Mouse (Mus musculus) MEL (cell line): ENCODE results near the gene Krtcap2. TPM values are rescaled to one million over a fixed set of nuclear protein-coding genes. Genes with fewer than 3 reads are reported as not detected.
A peak's percentile ranks its signal among the peaks of the same experiment; 100 is the strongest.

ENCODE experiments used
- DNase-seq: peaks from one replicate; pipeline ENCODE4 v3.0.0; 2011; ENCODE audit warnings: low read depth, low spot score
- H3K27ac ChIP-seq: 2 replicates; pipeline ENCODE4 v1.5.1; 2012; ENCODE audit warnings: low read depth, mild to moderate bottlenecking, control low read depth, low read length, moderate library complexity; ENCODE audit not compliant: control insufficient read depth
- H3K27me3 ChIP-seq, 2 experiments: fragments of 150-350 bp in 1 of 2; sonication (generic) in 1 of 2; 2 replicates each; pipeline ENCODE4 v1.6.1; 2012; ENCODE audit warnings: low read length in 2 of 2, mild to moderate bottlenecking in 2 of 2, improper control_type of control experiment in 1 of 2, moderate library complexity in 1 of 2; ENCODE audit not compliant: insufficient read depth in 2 of 2, control insufficient read depth in 1 of 2
- H3K36me3 ChIP-seq, 2 experiments: 2 replicates each; pipeline ENCODE4 v1.6.1; 2012 to 2014; ENCODE audit warnings: low read length in 2 of 2, improper control_type of control experiment in 1 of 2, inconsistent platforms in 1 of 2, mild to moderate bottlenecking in 1 of 2; ENCODE audit not compliant: insufficient read depth in 2 of 2, control insufficient read depth in 1 of 2
- H3K4me1 ChIP-seq, 2 experiments: fragments of 150-350 bp in 1 of 2; sonication (generic) in 1 of 2; 2 replicates each; pipeline ENCODE4 v1.6.1; 2012; ENCODE audit warnings: low read length in 2 of 2, improper control_type of control experiment in 1 of 2, mild to moderate bottlenecking in 1 of 2; ENCODE audit not compliant: insufficient read depth in 2 of 2, control insufficient read depth in 1 of 2
- H3K4me3 ChIP-seq, 2 experiments: fragments of 150-350 bp in 1 of 2; sonication (generic) in 1 of 2; 2 replicates each; pipeline ENCODE4 v1.5.1; 2012; ENCODE audit warnings: low read depth in 2 of 2, low read length in 2 of 2, mild to moderate bottlenecking in 2 of 2, moderate library complexity in 2 of 2, control low read depth in 1 of 2, improper control_type of control experiment in 1 of 2; ENCODE audit not compliant: control insufficient read depth in 1 of 2, insufficient read depth in 1 of 2
- H3K79me2 ChIP-seq: 2 replicates; pipeline ENCODE4 v1.6.1; 2012; ENCODE audit warnings: mild to moderate bottlenecking, low read length, moderate library complexity; ENCODE audit not compliant: control insufficient read depth, poor library complexity, insufficient read depth
- H3K9ac ChIP-seq: 2 replicates; pipeline ENCODE4 v1.6.1; 2012; ENCODE audit warnings: low read depth, mild to moderate bottlenecking, control low read depth, low read length, moderate library complexity; ENCODE audit not compliant: control insufficient read depth, poor library complexity, severe bottlenecking
- H3K9me3 ChIP-seq: fragments of 150-350 bp; sonication (generic); replicated peaks from 2 replicates; pipeline ENCODE4 v1.6.1; 2012; ENCODE audit warnings: mild to moderate bottlenecking, low read length, improper control_type of control experiment, moderate library complexity; ENCODE audit not compliant: insufficient read depth
- CHD2 ChIP-seq: IDR thresholded peaks from 2 replicates; pipeline ENCODE4 v1.6.1; 2011; ENCODE audit warnings: low read length, improper control_type of control experiment
- JUND ChIP-seq: IDR thresholded peaks from 2 replicates; pipeline ENCODE4 v1.6.1; 2011; ENCODE audit warnings: low read depth, mild to moderate bottlenecking, improper control_type of control experiment, low read length
- MAZ ChIP-seq: IDR thresholded peaks from 2 replicates; pipeline ENCODE4 v1.6.1; 2012; ENCODE audit warnings: low read depth, mild to moderate bottlenecking, inconsistent platforms, low read length, improper control_type of control experiment
- MEF2A ChIP-seq: IDR thresholded peaks from 2 replicates; pipeline ENCODE4 v1.6.1; 2014; ENCODE audit warnings: low read depth, mild to moderate bottlenecking, inconsistent platforms, low read length, improper control_type of control experiment; ENCODE audit not compliant: poor library complexity, insufficient replicate concordance, severe bottlenecking; ENCODE audit errors: extremely low read depth
- MYB ChIP-seq: IDR thresholded peaks from 2 replicates; pipeline ENCODE4 v1.6.1; 2011; ENCODE audit warnings: mild to moderate bottlenecking, low read depth, low read length, improper control_type of control experiment
- POLR2A ChIP-seq, 2 experiments: IDR thresholded peaks; 2 replicates each; pipeline ENCODE4 v1.6.1; 2011 to 2012; ENCODE audit warnings: low read length in 2 of 2, mild to moderate bottlenecking in 2 of 2, control low read depth in 1 of 2, improper control_type of control experiment in 1 of 2, low read depth in 1 of 2, moderate library complexity in 1 of 2; ENCODE audit not compliant: control insufficient read depth in 1 of 2, insufficient read depth in 1 of 2, poor library complexity in 1 of 2
- POLR2AphosphoS2 ChIP-seq: IDR thresholded peaks from 2 replicates; pipeline ENCODE4 v1.6.1; 2011; ENCODE audit warnings: low read length, improper control_type of control experiment
- POLR2AphosphoS5 ChIP-seq: IDR thresholded peaks from 2 replicates; pipeline ENCODE4 v1.6.1; 2012; ENCODE audit warnings: low read depth, borderline replicate concordance, mild to moderate bottlenecking, inconsistent platforms, low read length, moderate library complexity, mixed read lengths
- RCOR1 ChIP-seq: IDR thresholded peaks from 2 replicates; pipeline ENCODE4 v1.6.1; 2012; ENCODE audit warnings: low read depth, mild to moderate bottlenecking, inconsistent platforms, low read length, improper control_type of control experiment
- UBTF ChIP-seq: IDR thresholded peaks from 2 replicates; pipeline ENCODE4 v1.6.1; 2012; ENCODE audit warnings: low read depth, mild to moderate bottlenecking, inconsistent platforms, low read length, improper control_type of control experiment, moderate library complexity, borderline replicate concordance; ENCODE audit not compliant: insufficient read depth
- polyA plus RNA-seq, 2 experiments: library from polyadenylated mRNA; stranded (reverse) in 1 of 2; unstranded in 1 of 2; fragments of >175 nt in 1 of 2; fragments of >200 nt in 1 of 2; gene quantifications; 2 replicates each; pipeline versions ENCODE4 v1.2.1 to v1.2.4; 2012; ENCODE audit warnings: low replicate concordance in 2 of 2, low read depth in 1 of 2; ENCODE audit not compliant: insufficient read length in 2 of 2, insufficient read depth in 1 of 2, missing spikeins in 1 of 2
- total RNA-seq: library from RNA; depleted of rRNA; stranded (reverse); fragments of 300-350 nt; gene quantifications from 2 replicates; pipeline ENCODE4 v1.2.3, GENCODE M21; 2012

Gene Krtcap2
- total and polyA plus RNA-seq, 3 experiments, result 171 to 497 TPM; not detected in 1

DNA sequence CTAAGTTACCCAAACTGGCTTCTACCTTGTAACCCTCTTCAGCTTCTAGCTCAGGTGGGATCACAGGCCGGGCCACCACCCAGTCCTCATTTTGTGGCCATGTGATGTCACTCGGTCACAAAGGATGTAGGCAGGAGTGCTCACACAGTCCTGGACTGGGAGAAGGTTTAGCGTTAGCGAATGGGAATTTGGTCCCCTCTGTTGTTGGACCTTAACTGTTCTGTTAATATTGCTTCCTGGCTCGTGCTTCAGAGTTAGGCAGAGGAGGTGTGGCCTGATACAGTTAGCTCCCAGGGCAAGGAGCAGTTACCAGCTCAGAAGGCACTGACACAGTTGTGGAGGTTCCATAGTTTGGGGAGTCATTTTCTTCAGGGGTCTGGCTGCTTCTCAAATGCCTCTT lies 48.4 kb downstream of the Krtcap2 start:
- Histone ChIP-seq H3K4me1 (peaks cover 12 to 22% of the 10 kb centered on the region in 2 experiments), H3K36me3 (peaks cover 0 to 13% of the 10 kb centered on the region in 2 experiments; a peak in 2 of 4 replicates), H3K9ac (no peak overlapping the region), H3K9me3 (no peaks in the 10 kb centered on the region), H3K27me3 (peaks cover 0 to 2% of the 10 kb centered on the region in 2 experiments; a peak in 1 of 4 replicates), H3K79me2 (no peaks in the 10 kb centered on the region), H3K27ac (no peak overlapping the region), H3K4me3 (no peak overlapping the region)
- no peak for DNase-seq
- TF ChIP-seq MYB (no peak), RCOR1 (no peak), POLR2AphosphoS2 (no peak), CHD2 (no peak), MAZ (no peak), JUND (no peak)

DNA sequence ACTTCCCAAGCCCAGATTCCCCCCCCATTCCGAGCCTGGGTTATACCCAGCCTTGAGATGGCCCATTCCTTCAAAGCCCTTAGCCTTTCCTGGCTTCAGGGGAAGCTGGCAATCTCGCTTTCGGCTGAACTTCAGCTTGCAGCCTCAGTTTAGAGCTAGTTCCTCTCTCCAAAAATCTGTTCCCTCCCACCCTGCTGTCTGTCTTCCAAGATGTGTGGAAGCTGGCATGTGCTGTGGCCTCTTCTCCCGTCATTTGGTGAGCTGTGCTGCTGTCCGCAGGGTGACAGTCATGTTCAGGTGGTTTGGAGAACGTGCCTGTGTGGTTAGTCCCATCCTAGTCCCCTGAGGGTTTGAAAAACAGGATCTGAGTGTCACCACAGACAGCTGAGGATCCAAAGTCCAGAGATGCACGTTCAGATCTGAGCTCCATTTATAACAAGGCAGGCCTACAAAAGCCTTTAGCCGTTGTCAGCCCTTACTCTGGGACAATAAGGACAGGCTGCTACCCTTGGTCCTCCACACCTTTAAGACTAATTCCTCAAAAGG lies 50.0 kb downstream of the Krtcap2 start:
- H3K4me3 ChIP-seq, result no peak overlapping the region
- no peak overlapping the region for H3K27ac ChIP-seq
- TF ChIP-seq MEF2A, result no peak
- H3K9me3 ChIP-seq, result no peaks in the 10 kb centered on the region
- H3K36me3 ChIP-seq, result peaks cover 0 to 13% of the 10 kb centered on the region in 2 experiments; a peak in 2 of 4 replicates
- H3K79me2 ChIP-seq, result no peaks in the 10 kb centered on the region
- DNase-seq, result no peak
- H3K4me1 ChIP-seq, result peaks cover 12 to 22% of the 10 kb centered on the region in 2 experiments
- no peaks in the 10 kb centered on the region for H3K27me3 ChIP-seq
- no peak overlapping the region for H3K9ac ChIP-seq

GRCm38 (mm10) chr3:89296761-89297396 lies 51.1 kb downstream of the Krtcap2 start:
- Histone ChIP-seq H3K27ac (no peak overlapping the region), H3K36me3 (peaks cover 0 to 10% of the 10 kb centered on the region in 2 experiments; a peak in 2 of 4 replicates), H3K9ac (no peak overlapping the region), H3K27me3 (no peaks in the 10 kb centered on the region; a peak in 1 of 4 replicates), H3K4me3 (no peak overlapping the region), H3K4me1 (peaks cover 7 to 18% of the 10 kb centered on the region in 2 experiments), H3K79me2 (no peaks in the 10 kb centered on the region), H3K9me3 (no peaks in the 10 kb centered on the region)
- DNase-seq, result no peak
- no peak for TF ChIP-seq UBTF
- TF ChIP-seq POLR2A (IDR thresholded peaks at IDR 0.05; ENCODE audit: control insufficient read depth in 1 of 2, insufficient read depth in 1 of 2, low read depth in 1 of 2, low read length in 2 of 2, poor library complexity in 1 of 2), result no peak
- 0 out of 2 replicates have a peak, but pooled peaks have one; percentile 55 for TF ChIP-seq POLR2AphosphoS5
